Mouse (Mus musculus): Measurements from ENCODE around the gene Rnf181. TPM values are rescaled to one million over a fixed set of nuclear protein-coding genes. Genes with fewer than 3 reads are reported as not detected.

Gene Rnf181
- polyA plus RNA-seq, 1 experiment from 2014 or later, result 111 TPM

DNA sequence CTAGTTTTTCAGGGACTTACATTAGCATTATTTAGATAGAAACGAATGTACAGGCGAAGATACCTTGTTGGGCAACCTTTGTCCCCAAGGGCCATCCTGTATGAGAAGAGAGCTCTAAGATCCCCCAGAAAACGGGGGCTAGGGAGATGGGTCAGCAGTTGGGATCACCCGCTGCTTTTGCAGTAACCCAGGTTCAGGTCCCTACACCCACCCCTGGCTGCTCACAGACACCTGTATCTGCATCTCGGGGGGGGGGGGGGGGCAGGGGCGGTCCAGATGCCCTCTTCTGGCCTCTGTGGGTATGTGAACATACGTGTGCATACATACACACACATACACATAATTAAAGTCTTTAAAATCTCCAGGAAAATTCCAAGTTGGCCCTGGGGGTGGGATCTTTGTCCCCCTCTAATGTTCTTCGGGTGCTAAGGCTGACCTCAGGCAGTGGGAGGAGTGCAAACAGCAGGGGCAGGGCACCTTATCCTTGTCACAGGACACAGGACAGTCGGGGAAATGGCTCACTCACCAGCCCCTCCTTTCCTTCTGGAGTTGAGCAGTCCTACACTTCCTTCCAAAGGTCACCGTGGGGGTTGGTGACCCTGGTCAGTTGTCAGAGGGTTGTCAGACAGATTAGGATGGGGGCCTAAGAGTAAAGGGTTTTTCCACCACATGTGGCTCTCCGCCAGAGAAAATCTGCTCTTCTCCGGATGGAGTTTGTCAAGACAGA is 24.2 kb upstream of the Rnf181 start:
- Histone ChIP-seq H3K27ac (peak overlapping the region; percentile 84), H3K4me3 (peak overlapping the region; percentile 59)
- WGBS, result 12% methylated on average over 12 of the region's 12 CpGs

DNA sequence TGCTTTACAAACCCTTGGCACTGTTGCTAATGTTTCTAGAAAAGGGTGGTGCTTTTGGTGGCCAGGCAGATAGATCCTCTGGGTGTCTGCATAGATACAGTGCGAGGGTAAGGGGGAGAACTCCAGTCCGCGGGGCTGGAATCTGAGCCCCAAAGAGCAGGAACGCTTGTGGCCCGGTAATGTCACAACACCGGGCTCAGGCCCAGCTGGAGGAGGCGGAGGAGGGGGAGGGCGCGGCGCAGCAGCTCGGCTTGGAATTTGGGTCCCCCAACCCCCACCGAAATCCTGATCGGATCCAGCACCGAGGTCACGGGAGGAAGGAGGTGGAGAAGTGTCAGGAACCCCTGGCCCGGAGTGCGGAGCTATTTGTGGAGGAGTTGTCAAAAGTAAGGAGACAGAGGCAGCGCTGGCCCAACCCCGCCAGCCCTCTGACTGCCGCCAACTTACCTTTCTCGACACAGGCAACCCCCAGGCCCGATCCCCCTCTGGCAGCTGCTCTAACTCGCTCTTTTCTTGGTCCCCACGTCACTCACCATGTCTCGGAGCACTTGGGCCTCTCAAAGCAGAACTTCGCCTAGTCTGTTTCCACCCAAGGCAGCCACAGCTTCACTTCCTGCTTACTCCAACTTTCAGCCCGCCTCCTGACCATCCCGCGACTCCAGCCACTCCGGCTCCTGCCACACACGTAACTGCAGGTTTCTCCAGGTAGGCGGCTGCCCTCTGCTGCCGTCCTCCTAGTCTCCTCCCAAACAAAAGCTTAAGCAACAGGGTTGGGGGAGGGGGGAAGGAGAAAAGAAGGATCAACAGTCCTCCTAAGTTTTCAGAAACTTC is 23.4 kb upstream of the Rnf181 start, which contains the start of gene Vamp8:
TSS of gene Vamp8 (minus strand) at position 763 of the 831 bp plus-strand sequence.
- 2% methylated on average over 33 of the region's 33 CpGs for WGBS
- H3K27ac ChIP-seq, result peak within 1 kb of the TSS; percentile 84
- peak; percentile 57 for DNase-seq (ENCODE audit: extremely low spot score, low spot score)
- H3K4me1 ChIP-seq, result peaks cover 37% of the 10 kb centered on the region
- peaks cover 28% of the 10 kb centered on the region; the same call in 1 of the 2 replicates for H3K27me3 ChIP-seq (ENCODE audit: poor library complexity, severe bottlenecking)
- H3K4me3 ChIP-seq, result peak within 1 kb of the TSS; percentile 59
- peaks cover 2% of the 10 kb centered on the region for H3K36me3 ChIP-seq (replicated peaks)
- H3K9me3 ChIP-seq, result no peaks in the 10 kb centered on the region

More for the DNA sequence above, 24.2 kb upstream of the Rnf181 start:
- Histone ChIP-seq H3K36me3 (replicated peaks) (no peaks in the 10 kb centered on the region), H3K9me3 (no peaks in the 10 kb centered on the region), H3K4me1 (peaks cover 37% of the 10 kb centered on the region), H3K27me3 (ENCODE audit: poor library complexity, severe bottlenecking) (peaks cover 28% of the 10 kb centered on the region; the same call in 1 of the 2 replicates)
- no peak for DNase-seq (ENCODE audit: extremely low spot score, low spot score)

DNA sequence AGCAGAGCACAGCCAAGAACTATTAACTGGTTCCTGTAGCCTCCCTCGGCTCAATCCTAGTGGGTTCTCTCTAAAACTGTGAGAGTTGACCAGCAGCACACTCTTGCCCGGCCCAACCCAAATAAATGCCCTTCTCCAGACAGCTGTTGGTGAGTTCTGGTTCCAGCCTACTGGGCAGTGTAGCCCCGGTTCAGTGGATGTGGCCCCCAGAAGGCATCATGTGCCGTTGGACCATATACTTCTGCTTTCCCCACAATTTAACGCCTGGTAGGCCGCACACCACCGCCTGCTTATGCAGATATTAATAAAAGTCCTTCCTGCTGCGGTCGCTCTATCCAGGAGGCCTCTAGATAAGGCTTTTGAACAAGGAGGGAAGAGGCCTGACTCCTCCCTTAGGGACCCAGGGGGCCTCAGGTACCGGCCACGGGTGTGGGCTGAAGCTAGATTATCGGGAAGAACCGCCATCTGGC is 22.8 kb upstream of the Rnf181 start:
- H3K27me3 ChIP-seq (ENCODE audit: poor library complexity, severe bottlenecking), result peaks cover 28% of the 10 kb centered on the region; the same call in 1 of the 2 replicates
- no peak for DNase-seq (ENCODE audit: extremely low spot score, low spot score)
- H3K36me3 ChIP-seq (replicated peaks), result peaks cover 3% of the 10 kb centered on the region
- peaks cover 37% of the 10 kb centered on the region for H3K4me1 ChIP-seq
- peak overlapping the region; percentile 84 for H3K27ac ChIP-seq
- peak overlapping the region; percentile 59 for H3K4me3 ChIP-seq
- no peaks in the 10 kb centered on the region for H3K9me3 ChIP-seq
- WGBS, result 34% methylated on average over 13 of the region's 13 CpGs

DNA sequence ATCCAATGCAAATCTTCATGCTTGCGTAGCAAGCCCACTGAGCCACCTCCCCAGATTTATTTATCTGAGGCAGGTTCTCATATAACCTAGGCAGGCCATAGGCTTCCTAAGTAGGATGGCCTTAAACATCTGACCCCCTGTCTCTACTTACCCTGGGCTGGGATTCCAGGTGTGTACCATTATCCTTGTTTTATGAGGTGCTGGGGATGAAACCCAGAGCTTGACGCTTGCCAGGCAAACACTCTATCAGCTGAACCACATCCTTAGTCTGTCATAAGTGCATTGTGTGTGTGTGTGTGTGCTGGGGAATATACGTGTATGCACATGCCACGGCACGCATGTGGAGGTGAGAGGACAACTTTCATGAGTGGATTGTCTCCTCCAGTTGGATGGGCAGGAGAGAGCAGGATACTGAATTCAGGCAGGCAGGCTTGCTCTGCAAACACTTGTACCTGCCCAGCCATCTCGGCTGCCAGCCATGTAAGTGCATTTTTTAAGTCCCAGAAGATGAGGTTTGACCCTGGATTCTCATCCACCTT is 22.1 kb upstream of the Rnf181 start:
- no peak overlapping the region for H3K4me3 ChIP-seq
- H3K9me3 ChIP-seq, result no peaks in the 10 kb centered on the region
- WGBS, result 85% methylated on average over 6 of the region's 6 CpGs
- H3K4me1 ChIP-seq, result peaks cover 37% of the 10 kb centered on the region
- H3K36me3 ChIP-seq (replicated peaks), result peaks cover 3% of the 10 kb centered on the region
- DNase-seq (ENCODE audit: extremely low spot score, low spot score), result no peak
- H3K27me3 ChIP-seq (ENCODE audit: poor library complexity, severe bottlenecking), result peaks cover 28% of the 10 kb centered on the region; the same call in 1 of the 2 replicates
- H3K27ac ChIP-seq, result no peak overlapping the region

DNA sequence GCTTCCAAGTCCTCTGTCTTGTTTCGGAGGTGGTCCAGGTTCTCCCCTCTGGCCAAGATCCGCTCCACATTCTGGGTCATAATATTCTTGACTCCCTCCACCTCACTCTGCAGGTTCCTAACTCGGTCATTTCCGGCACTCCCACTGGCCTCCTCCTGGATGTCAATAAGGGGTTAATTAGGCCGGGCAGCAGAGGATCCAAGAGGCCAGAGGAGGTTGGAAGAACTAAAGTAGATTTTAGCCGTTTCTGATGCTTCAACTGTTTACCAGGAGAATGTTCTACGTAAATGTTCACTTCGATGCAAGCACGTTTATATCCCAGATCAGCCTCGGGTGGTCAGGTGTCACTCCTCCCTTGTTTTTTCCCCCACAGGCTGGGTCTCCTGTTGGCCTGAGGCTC is 21.5 kb upstream of the Rnf181 start:
- H3K4me3 ChIP-seq, result no peak overlapping the region
- H3K9me3 ChIP-seq, result no peaks in the 10 kb centered on the region
- 72% methylated on average over 10 of the region's 10 CpGs for WGBS
- peaks cover 37% of the 10 kb centered on the region for H3K4me1 ChIP-seq
- no peak overlapping the region for H3K27ac ChIP-seq
- peaks cover 3% of the 10 kb centered on the region for H3K36me3 ChIP-seq (replicated peaks)
- H3K27me3 ChIP-seq (ENCODE audit: poor library complexity, severe bottlenecking), result peaks cover 28% of the 10 kb centered on the region; the same call in 1 of the 2 replicates
- DNase-seq (ENCODE audit: extremely low spot score, low spot score), result no peak

DNA sequence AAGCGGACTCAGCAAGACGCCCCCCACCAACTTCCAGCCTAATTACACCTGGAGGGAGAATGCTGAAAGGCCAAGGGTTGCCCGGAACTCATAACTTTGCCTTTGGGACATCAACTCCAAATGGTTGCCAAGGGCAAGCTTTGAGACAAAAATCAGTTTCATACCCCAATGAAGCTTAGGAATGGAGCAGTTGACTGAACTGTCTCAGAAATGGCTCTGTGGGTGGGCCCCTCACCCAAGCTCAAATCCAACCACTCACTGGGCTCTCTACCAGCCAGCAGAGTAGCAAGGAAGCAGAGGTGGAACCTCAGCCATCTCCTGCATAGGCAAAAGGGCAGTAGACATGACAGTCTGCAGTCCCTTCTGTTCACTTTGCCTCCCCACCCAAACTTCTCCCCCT is 21.1 kb upstream of the Rnf181 start:
- no peak for DNase-seq (ENCODE audit: extremely low spot score, low spot score)
- Histone ChIP-seq H3K9me3 (no peaks in the 10 kb centered on the region), H3K36me3 (replicated peaks) (peaks cover 3% of the 10 kb centered on the region), H3K27me3 (ENCODE audit: poor library complexity, severe bottlenecking) (peaks cover 28% of the 10 kb centered on the region; the same call in 1 of the 2 replicates), H3K4me3 (no peak overlapping the region), H3K4me1 (peaks cover 37% of the 10 kb centered on the region), H3K27ac (no peak overlapping the region)
- WGBS, result 82% methylated on average over 3 of the region's 3 CpGs

DNA sequence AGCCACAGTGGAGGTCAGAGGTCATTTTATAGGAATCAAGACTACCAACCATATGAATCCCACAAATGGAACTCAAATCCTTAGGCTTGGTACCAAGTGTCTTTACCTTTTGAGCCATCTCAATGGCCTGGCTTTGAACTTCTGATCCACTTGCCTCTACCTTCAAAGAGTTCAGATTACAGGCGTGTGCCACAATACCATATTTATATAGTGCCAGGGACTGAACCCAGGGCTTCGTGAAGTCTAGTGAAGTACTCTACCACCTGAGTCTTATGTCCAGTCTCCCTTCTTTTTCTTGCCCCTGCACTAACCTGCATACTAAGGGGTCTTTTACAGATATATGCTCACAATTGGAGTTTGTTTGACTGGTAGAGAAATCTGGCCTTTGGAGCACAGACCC is 19.8 kb upstream of the Rnf181 start:
- no peak overlapping the region for H3K27ac ChIP-seq
- H3K36me3 ChIP-seq (replicated peaks), result peaks cover 3% of the 10 kb centered on the region
- no peak overlapping the region for H3K4me3 ChIP-seq
- DNase-seq (ENCODE audit: extremely low spot score, low spot score), result no peak
- peaks cover 37% of the 10 kb centered on the region for H3K4me1 ChIP-seq
- 88% methylated on average over 2 of the region's 2 CpGs for WGBS
- no peaks in the 10 kb centered on the region for H3K9me3 ChIP-seq
- H3K27me3 ChIP-seq (ENCODE audit: poor library complexity, severe bottlenecking), result peaks cover 34% of the 10 kb centered on the region; the same call in 1 of the 2 replicates

DNA sequence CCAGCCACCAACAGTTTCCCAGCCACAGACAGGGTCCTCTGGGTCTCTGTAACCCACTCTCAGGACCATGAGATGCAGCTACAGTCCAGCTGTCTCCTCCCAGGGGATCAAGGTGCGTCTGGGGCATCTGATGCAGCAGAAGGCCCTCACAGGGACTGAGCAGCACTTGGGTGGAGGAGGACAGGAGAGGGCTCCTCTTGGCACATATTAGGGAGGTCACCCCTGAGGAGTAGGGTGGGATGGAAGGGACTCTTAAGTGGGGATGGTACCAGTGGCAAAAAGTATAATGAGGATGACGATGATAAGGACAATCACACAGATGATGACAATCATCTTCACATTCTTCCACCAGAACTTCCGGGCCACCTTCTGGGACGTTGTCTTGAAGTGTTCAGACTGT is 18.5 kb upstream of the Rnf181 start:
- DNase-seq (ENCODE audit: extremely low spot score, low spot score), result no peak
- Histone ChIP-seq H3K9me3 (no peaks in the 10 kb centered on the region), H3K27me3 (ENCODE audit: poor library complexity, severe bottlenecking) (peaks cover 35% of the 10 kb centered on the region), H3K27ac (no peak overlapping the region), H3K4me1 (peaks cover 29% of the 10 kb centered on the region), H3K4me3 (no peak overlapping the region), H3K36me3 (replicated peaks) (peaks cover 3% of the 10 kb centered on the region)
- 90% methylated on average over 4 of the region's 4 CpGs for WGBS

DNA sequence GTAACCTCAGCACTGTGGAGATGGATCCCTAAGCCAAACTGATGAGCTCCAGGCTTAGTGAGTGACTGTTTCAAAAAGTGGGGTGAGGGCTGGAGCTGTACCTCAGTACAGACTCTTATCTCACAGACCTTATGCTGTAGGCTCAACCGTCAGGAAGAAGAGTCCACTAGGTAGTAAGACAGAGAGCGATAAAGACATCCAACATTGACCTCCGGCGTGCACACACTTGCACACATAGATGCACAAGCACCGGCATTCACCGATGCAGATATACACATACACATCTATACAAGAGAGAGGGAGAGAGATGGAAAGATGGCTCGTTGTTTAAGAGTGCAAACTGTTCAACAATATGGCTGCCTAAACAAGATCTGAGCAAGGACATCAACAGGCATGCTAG is 17.2 kb upstream of the Rnf181 start:
- Histone ChIP-seq H3K36me3 (replicated peaks) (peaks cover 3% of the 10 kb centered on the region), H3K27me3 (ENCODE audit: poor library complexity, severe bottlenecking) (peaks cover 37% of the 10 kb centered on the region), H3K4me1 (peaks cover 24% of the 10 kb centered on the region), H3K27ac (no peak overlapping the region), H3K4me3 (no peak overlapping the region), H3K9me3 (no peaks in the 10 kb centered on the region)
- DNase-seq (ENCODE audit: extremely low spot score, low spot score), result no peak
- WGBS, result 92% methylated on average over 7 of the region's 7 CpGs

DNA sequence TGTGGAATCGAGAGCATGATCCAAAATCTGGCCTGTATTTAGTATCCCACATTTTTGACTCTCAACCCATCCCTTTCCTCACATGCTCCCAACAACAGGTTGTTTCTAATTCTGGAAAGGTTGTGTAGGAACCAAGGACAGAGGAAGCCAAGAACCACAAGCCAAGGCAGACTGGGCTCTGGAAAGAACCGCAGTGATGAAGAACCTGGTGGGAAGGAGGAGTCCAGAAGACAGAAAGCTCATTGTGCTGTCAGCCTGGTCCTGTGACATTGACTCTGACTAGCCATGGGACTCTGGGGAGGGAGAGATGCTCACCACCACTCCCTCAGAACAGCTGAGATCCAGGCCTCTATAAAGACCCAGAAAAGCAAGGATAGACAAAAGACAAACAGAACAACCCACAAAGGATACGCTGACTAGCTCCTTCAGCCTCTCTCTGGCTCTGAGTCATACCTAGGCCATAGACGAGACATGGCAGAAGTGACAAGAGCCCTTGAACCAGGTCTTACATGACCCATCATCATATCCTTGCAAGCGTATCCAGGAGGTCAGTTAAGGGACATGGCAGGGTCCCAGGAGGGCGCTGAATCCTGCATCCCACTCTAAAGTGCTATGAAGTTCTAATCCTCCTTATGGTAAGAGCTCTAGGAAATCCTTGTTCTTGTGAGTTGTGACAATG is 16.5 kb upstream of the Rnf181 start:
- Histone ChIP-seq H3K36me3 (replicated peaks) (peaks cover 3% of the 10 kb centered on the region), H3K4me3 (no peak overlapping the region), H3K27me3 (ENCODE audit: poor library complexity, severe bottlenecking) (peaks cover 38% of the 10 kb centered on the region), H3K9me3 (no peaks in the 10 kb centered on the region), H3K4me1 (peaks cover 18% of the 10 kb centered on the region), H3K27ac (no peak overlapping the region)
- 86% methylated on average over 6 of the region's 6 CpGs for WGBS
- DNase-seq (ENCODE audit: extremely low spot score, low spot score), result no peak

DNA sequence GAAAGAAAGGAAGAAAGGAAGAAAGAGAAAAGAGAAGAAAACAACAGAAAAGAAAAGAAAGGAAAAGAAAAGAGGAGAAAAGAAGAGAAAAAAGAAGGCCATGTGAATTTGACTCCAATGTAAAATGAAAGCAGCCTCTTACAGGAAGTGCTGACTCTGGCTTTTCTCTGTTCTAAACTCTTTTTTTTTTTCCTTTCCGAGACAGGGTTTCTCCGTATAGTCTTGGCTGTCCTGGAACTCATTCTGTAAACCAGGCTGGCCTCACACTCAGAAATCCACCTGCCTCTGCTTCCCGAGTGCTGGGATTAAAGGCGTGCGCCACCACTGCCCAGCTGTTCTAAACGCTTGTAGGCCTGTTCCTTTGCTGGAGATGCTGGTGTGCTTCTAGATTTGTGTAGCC is 15.7 kb upstream of the Rnf181 start:
- Histone ChIP-seq H3K36me3 (replicated peaks) (peaks cover 3% of the 10 kb centered on the region), H3K4me1 (peaks cover 10% of the 10 kb centered on the region), H3K9me3 (no peaks in the 10 kb centered on the region), H3K4me3 (no peak overlapping the region), H3K27me3 (ENCODE audit: poor library complexity, severe bottlenecking) (peaks cover 39% of the 10 kb centered on the region), H3K27ac (no peak overlapping the region)
- 89% methylated on average over 6 of the region's 6 CpGs for WGBS
- no peak for DNase-seq (ENCODE audit: extremely low spot score, low spot score)

DNA sequence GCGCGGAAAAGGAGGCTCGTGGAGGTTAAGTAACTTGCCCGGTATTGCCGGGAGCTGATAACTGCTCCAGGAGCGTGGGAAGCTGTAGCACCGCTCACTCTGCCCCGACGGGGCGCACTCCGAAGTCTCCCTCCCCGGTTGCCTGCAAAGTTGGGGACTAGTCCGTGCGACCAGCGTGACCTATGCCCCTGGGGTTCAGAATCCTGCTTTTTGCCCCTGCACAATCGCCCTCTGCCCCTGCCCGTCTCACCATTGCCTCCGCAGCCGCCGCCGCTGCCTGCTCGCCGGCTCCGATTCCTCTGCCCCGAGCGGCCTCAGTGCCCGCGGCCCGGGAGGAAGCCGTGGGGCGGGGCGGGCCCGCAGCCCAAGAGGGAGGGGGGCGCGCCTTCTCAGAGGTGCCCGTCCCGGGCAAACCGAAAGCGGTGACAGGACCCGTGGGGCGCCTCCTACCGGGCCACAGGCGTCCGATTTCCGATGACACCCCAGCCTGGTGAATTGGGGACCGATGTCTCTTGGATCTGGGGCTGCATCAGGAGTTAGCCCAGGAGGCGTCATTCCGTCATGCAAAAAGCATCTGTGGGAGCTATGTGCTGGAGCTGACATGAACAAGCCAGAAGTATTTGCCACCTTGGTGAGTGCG is 13.5 kb upstream of the Rnf181 start, which contains the start of gene Vamp5:
TSS of gene Vamp5 (minus strand) at position 338 of the 640 bp plus-strand sequence.
- no peaks in the 10 kb centered on the region for H3K9me3 ChIP-seq
- H3K4me1 ChIP-seq, result peaks cover 9% of the 10 kb centered on the region
- peak; percentile 48 for DNase-seq (ENCODE audit: extremely low spot score, low spot score)
- WGBS, result 2% methylated on average over 49 of the region's 49 CpGs
- peaks cover 2% of the 10 kb centered on the region for H3K36me3 ChIP-seq (replicated peaks)
- peak within 1 kb of the TSS; percentile 71 for H3K27ac ChIP-seq
- H3K27me3 ChIP-seq (ENCODE audit: poor library complexity, severe bottlenecking), result peaks cover 39% of the 10 kb centered on the region
- peak within 1 kb of the TSS; percentile 54 for H3K4me3 ChIP-seq

Measured in forebrain, embryonic 10.5 days (tissue).